Mouse (Mus musculus) ES-E14 (cell line): ENCODE data around the gene Actr1a.

Experiments
- CHD2 ChIP-seq: IDR thresholded peaks from 2 replicates; pipeline ENCODE4 v1.6.1; 2014; ENCODE audit warnings: mild to moderate bottlenecking, low read depth, low read length, inconsistent platforms
- HCFC1 ChIP-seq: IDR thresholded peaks from 2 replicates; pipeline ENCODE4 v1.6.1; 2012; ENCODE audit warnings: low read length, inconsistent platforms, borderline replicate concordance; ENCODE audit not compliant: insufficient read depth
- MAFK ChIP-seq: IDR thresholded peaks from 2 replicates; pipeline ENCODE4 v1.6.1; 2014; ENCODE audit warnings: mild to moderate bottlenecking, low read depth, low read length, inconsistent platforms; ENCODE audit not compliant: insufficient read depth
- ZC3H11A ChIP-seq: IDR thresholded peaks from 2 replicates; pipeline ENCODE4 v1.6.1; 2012; ENCODE audit warnings: low read depth, mild to moderate bottlenecking, inconsistent platforms, low read length, borderline replicate concordance
- ZNF384 ChIP-seq: IDR thresholded peaks from 2 replicates; pipeline ENCODE4 v1.6.1; 2012; ENCODE audit warnings: low read depth, low read length, inconsistent platforms

- no peak for TF ChIP-seq MAFK
- TF ChIP-seq HCFC1: no peak
- TF ChIP-seq ZC3H11A: no peak
- TF ChIP-seq ZNF384: no peak
- no peak for TF ChIP-seq CHD2
Measured at GRCm38 (mm10) chr19:46357344-46358280, 37.9 kb downstream of the Actr1a start.
